Mouse (Mus musculus) mesoderm, embryonic 11.5 days (tissue): ENCODE results near the gene Lmntd2.
"Not testable (repeated sequence)": the region's sequence is repeated elsewhere in the genome, so short reads cannot be mapped to it uniquely, and the experiment has no call there.

ENCODE experiments used
- DNase-seq: peaks from one replicate; pipeline ENCODE4 v3.0.0-alpha.2; 2012; ENCODE audit warnings: low read depth, low spot score

The Lmntd2 gene

GRCm38 (mm10) chr7:141213605-141214235 is at the start of gene Lmntd2:
TSS of gene Lmntd2 (minus strand) at chr7:141214080.
- DNase-seq: no peak

- no peak for DNase-seq
Observed at GRCm38 (mm10) chr7:141263640-141264039, 49.8 kb upstream of the Lmntd2 start.

- DNase-seq: no peak
Observed at GRCm38 (mm10) chr7:141261480-141261879, 47.6 kb upstream of the Lmntd2 start.

GRCm38 (mm10) chr7:141256159-141256558 is 42.3 kb upstream of the Lmntd2 start:
- DNase-seq: no peak

GRCm38 (mm10) chr7:141250486-141250885 is 36.6 kb upstream of the Lmntd2 start:
- not testable (repeated sequence) for DNase-seq

- DNase-seq: no peak
Observed at GRCm38 (mm10) chr7:141231551-141231950, 17.7 kb upstream of the Lmntd2 start.

- no peak for DNase-seq
Observed at GRCm38 (mm10) chr7:141231111-141231510, 17.2 kb upstream of the Lmntd2 start.

GRCm38 (mm10) chr7:141230570-141230969 is 16.7 kb upstream of the Lmntd2 start:
- no peak for DNase-seq

- DNase-seq: no peak
Observed at GRCm38 (mm10) chr7:141229702-141230101, 15.8 kb upstream of the Lmntd2 start.

- peak; percentile 94 for DNase-seq
Observed at GRCm38 (mm10) chr7:141228279-141229067, 14.6 kb upstream of the Lmntd2 start, which contains the start of gene Phrf1. TSS of gene Phrf1 (plus strand) at chr7:141228784.

- DNase-seq: no peak
Observed at GRCm38 (mm10) chr7:141227796-141228195, 13.9 kb upstream of the Lmntd2 start.

GRCm38 (mm10) chr7:141226535-141226934 is 12.7 kb upstream of the Lmntd2 start:
- no peak for DNase-seq

GRCm38 (mm10) chr7:141222696-141223215 is 8.9 kb upstream of the Lmntd2 start:
- no peak for DNase-seq

GRCm38 (mm10) chr7:141222126-141222467 is 8.2 kb upstream of the Lmntd2 start:
- no peak for DNase-seq

GRCm38 (mm10) chr7:141221249-141222125 is 7.6 kb upstream of the Lmntd2 start:
- DNase-seq: peak; percentile 98

GRCm38 (mm10) chr7:141220377-141220776 is 6.5 kb upstream of the Lmntd2 start:
- no peak for DNase-seq

- no peak for DNase-seq
Observed at GRCm38 (mm10) chr7:141219558-141220099, 5.7 kb upstream of the Lmntd2 start.

- no peak for DNase-seq
Observed at GRCm38 (mm10) chr7:141218557-141219133, 4.8 kb upstream of the Lmntd2 start.

- no peak for DNase-seq
Observed at GRCm38 (mm10) chr7:141218141-141218540, 4.3 kb upstream of the Lmntd2 start.

GRCm38 (mm10) chr7:141217343-141218013 is 3.6 kb upstream of the Lmntd2 start:
- DNase-seq: no peak

GRCm38 (mm10) chr7:141216894-141217293 is 3.0 kb upstream of the Lmntd2 start:
- DNase-seq: no peak
